Mouse (Mus musculus) CD4-positive naive resting alpha-beta T cell, adult 57 days (primary cell): ENCODE measurements around the gene Bbs7. TPM values are rescaled to one million over a fixed set of nuclear protein-coding genes. Genes with fewer than 3 reads are reported as not detected.

Experiments
- total RNA-seq: library from RNA; stranded (reverse); gene quantifications from one replicate; pipeline ENCODE4 v1.2.4, GENCODE M21; 2023

The Bbs7 gene
- total RNA-seq: 0.53 TPM

DNA sequence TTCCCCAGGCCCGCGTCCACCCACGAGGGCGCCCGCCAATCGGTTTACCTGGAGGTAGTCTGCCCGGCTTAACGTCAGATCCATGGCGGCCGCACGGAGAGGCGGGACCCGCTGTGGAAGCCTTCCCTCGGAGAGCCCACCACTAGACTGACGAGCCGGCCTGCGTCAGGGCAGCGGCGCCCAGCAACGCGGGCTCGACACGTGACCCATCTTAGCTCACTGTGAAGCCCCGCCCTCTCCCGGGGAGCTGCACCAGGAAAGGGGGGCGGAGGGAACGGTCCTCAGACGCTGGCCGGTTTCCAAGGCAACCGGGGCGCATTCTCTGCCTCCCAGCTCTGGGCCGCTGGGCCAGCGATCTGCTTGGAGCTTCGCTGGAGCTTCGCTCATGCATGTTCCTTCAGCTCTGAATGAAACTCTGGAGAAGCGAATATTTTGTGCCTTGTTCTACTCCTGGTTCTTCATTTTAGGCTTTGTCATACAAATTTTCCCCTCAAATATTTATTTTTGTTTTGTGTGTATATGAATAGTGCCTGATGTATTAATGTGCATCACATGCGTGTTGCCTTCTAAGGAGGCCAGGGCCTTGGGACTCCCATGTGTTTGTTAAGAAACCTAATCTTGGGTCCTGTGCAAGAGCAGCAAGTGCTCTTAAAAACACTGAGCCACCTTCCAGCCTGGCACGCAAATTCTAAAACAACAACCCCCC lies at the start of gene Bbs7:
TSS of gene Bbs7 (minus strand) at position 276 of the 706 bp plus-strand sequence.

DNA sequence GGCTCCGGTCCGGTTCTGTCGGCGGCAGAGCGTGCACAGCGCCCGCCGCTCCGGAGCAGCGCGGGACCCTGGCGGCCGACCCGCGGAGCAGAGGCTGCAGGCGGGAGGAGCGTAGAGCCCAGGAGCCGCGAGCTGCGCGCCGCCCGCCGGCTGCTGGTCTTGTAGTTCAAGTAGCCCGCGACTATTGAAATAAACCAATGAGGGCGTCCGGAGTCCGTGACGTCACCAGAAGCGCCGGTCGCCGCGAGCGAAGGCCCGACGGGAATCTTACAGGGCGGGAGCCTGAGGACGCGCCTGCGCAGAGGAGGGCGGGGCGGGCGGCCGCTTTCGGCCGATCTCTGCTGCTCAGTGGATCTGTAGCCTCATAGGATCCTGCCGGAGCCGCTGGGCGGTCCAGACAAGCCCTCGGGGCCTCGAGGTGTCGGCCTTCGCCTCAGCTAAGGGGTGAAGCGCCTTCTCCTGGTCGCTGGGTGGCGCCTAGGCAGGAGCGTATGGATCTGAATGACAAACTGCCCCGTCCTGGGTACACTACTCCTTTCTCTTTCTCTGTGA lies 41.4 kb downstream of the Bbs7 start, which contains the start of gene Ccna2:
TSS of gene Ccna2 (minus strand) at position 324 of the 552 bp plus-strand sequence.

DNA sequence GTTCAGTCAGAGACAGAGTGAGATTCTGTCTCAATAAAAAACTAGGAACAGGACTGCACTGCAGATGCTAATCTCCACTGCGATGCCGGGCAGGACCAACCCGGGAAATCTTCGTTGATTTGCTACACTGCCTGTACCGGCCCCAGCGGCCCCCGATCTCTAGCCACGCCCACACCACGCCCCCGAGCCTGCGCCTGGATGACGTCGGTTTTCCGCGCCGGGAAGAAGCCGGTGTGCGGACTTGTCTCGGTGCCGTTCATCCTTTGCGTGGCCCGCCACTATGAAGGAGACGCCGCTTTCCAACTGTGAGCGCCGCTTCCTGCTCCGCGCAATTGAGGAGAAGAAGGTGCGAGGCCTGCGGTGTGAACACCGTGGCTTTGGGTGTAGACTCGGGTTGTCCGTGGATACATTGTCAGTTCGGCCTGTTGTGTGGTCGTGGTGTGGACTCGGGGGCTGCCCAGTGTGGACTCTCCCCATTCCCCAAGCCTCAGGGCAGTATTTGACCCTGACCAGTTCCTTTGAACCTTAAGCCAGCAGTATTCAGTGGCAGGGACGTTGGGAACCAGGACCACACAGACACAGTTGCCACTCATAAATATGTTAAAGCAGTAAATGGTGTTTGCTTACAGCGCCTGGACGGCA lies 60.8 kb downstream of the Bbs7 start, which contains the start of gene Exosc9:
TSS of gene Exosc9 (plus strand) at position 201 of the 642 bp plus-strand sequence.

Other genes starting within 250 kb of the Bbs7 start
- gene Anxa5, start 137.6 kb downstream of the Bbs7 start, total RNA-seq: 65.2 TPM
- 2.2 TPM for gene 1810062G17Rik, start 137.5 kb downstream of the Bbs7 start, total RNA-seq
- gene Gm11549, start 91.7 kb downstream of the Bbs7 start, total RNA-seq: not detected
- gene Exosc9, start 60.9 kb downstream of the Bbs7 start, total RNA-seq: 28.9 TPM
- gene Ccna2, start 41.3 kb downstream of the Bbs7 start, total RNA-seq: 1.3 TPM
- not detected for gene Trpc3, start 76.7 kb upstream of the Bbs7 start, total RNA-seq
- gene 4932438A13Rik, start 249.6 kb upstream of the Bbs7 start, total RNA-seq: 234 TPM